Mouse (Mus musculus) neural tube, embryonic 14.5 days (tissue): ENCODE data around the gene Mbd6. TPM values are rescaled to one million over a fixed set of nuclear protein-coding genes. Genes with fewer than 3 reads are reported as not detected.

ENCODE experiments used
- ATAC-seq: fragments of 200-750 bp; cut with Nextera tagmentation; 2 replicates; pipeline ENCODE4 v1.8.0; 2017; ENCODE audit warnings: low read depth, mild to moderate bottlenecking, moderate TSS enrichment, moderate library complexity
- H3K27ac ChIP-seq: fragments of 300-500 bp; sonication (generic); 2 replicates; pipeline ENCODE4 v1.5.1; 2014; ENCODE audit warnings: low read depth, mild to moderate bottlenecking, control low read depth, low read length, moderate library complexity, mixed read lengths
- H3K27me3 ChIP-seq: fragments of 300-500 bp; sonication (generic); 2 replicates; pipeline ENCODE4 v1.6.1; 2014; ENCODE audit warnings: low read length; ENCODE audit not compliant: control insufficient read depth, insufficient read depth
- H3K36me3 ChIP-seq: fragments of 300-500 bp; sonication (generic); 2 replicates; pipeline ENCODE4 v1.6.1; 2014; ENCODE audit warnings: low read length, mixed read lengths; ENCODE audit not compliant: control insufficient read depth, insufficient read depth
- H3K4me1 ChIP-seq: fragments of 300-500 bp; sonication (generic); 2 replicates; pipeline ENCODE4 v1.6.1; 2014; ENCODE audit warnings: low read length; ENCODE audit not compliant: control insufficient read depth, insufficient read depth
- H3K4me2 ChIP-seq: fragments of 300-500 bp; sonication (generic); 2 replicates; pipeline ENCODE4 v1.6.1; 2014; ENCODE audit warnings: mild to moderate bottlenecking, low read depth, low read length, control low read depth
- H3K4me3 ChIP-seq: fragments of 300-500 bp; sonication (generic); 2 replicates; pipeline ENCODE4 v1.5.1; 2014; ENCODE audit warnings: low read depth, low read length, control low read depth, mixed read lengths
- H3K9ac ChIP-seq: fragments of 300-500 bp; sonication (generic); replicated peaks from 2 replicates; pipeline ENCODE4 v1.6.1; 2014; ENCODE audit warnings: low read depth, mild to moderate bottlenecking, control low read depth, low read length, mixed read lengths
- H3K9me3 ChIP-seq: fragments of 300-500 bp; sonication (generic); 2 replicates; pipeline ENCODE4 v1.6.1; 2016; ENCODE audit warnings: low read length; ENCODE audit not compliant: control insufficient read depth
- WGBS: fragments of 180-500 bp; shearing (Covaris S2); extraction: QIAGEN DNeasy Blood & Tissue Kit; methylation state at CpG from one replicate; pipeline ENCODE4 v1.1.7; 2014; 5-methylcytosine and 5-hydroxymethylcytosine counted together
- polyA plus RNA-seq: library from polyadenylated mRNA; unstranded; fragments of >200 nt; fragmentation: Nextera tagmentation; extraction: Ambion mirVana; gene quantifications from 2 replicates; pipeline ENCODE4 v1.2.1, GENCODE M21; 2014

Gene Mbd6
- polyA plus RNA-seq, 1 experiment from 2014 or later: 17.4 TPM

- H3K9me3 ChIP-seq: no peaks in the 10 kb centered on the region
- 69% methylated on average over 4 of the region's 4 CpGs for WGBS
- ATAC-seq: no peak
Observed at GRCm38 (mm10) chr10:127264971-127265370, 23.8 kb downstream of the Mbd6 start.

GRCm38 (mm10) chr10:127264336-127264735 is 24.5 kb downstream of the Mbd6 start:
- no peaks in the 10 kb centered on the region for H3K9me3 ChIP-seq
- peaks cover 4% of the 10 kb centered on the region; the same call in 1 of the 2 replicates for H3K36me3 ChIP-seq
- no peaks in the 10 kb centered on the region for H3K27me3 ChIP-seq
- no peak overlapping the region for H3K27ac ChIP-seq
- H3K4me1 ChIP-seq: peaks cover 46% of the 10 kb centered on the region
- H3K4me3 ChIP-seq: no peak overlapping the region
- ATAC-seq: no peak
- no peak overlapping the region for H3K9ac ChIP-seq
- no peak overlapping the region for H3K4me2 ChIP-seq
- WGBS: 75% methylated on average over 8 of the region's 8 CpGs

More at GRCm38 (mm10) chr10:127264971-127265370, 23.8 kb downstream of the Mbd6 start:
- no peak overlapping the region for H3K4me2 ChIP-seq
- H3K4me3 ChIP-seq: no peak overlapping the region
- H3K4me1 ChIP-seq: peaks cover 41% of the 10 kb centered on the region
- H3K27ac ChIP-seq: no peak overlapping the region
- H3K9ac ChIP-seq: no peak overlapping the region
- H3K36me3 ChIP-seq: peaks cover 5% of the 10 kb centered on the region; the same call in 1 of the 2 replicates
- no peaks in the 10 kb centered on the region for H3K27me3 ChIP-seq

GRCm38 (mm10) chr10:127263631-127264030 is 25.2 kb downstream of the Mbd6 start:
- no peak for ATAC-seq
- Histone ChIP-seq H3K36me3 (peaks cover 4% of the 10 kb centered on the region; the same call in 1 of the 2 replicates), H3K9ac (no peak overlapping the region; the same call in 1 of the 2 replicates), H3K4me2 (peak overlapping the region; percentile 85), H3K27ac (peak overlapping the region; percentile 39; the same call in 1 of the 2 replicates), H3K27me3 (no peaks in the 10 kb centered on the region), H3K9me3 (no peaks in the 10 kb centered on the region), H3K4me3 (no peak overlapping the region), H3K4me1 (peaks cover 48% of the 10 kb centered on the region)
- WGBS: 20% methylated on average over 3 of the region's 3 CpGs

GRCm38 (mm10) chr10:127262548-127263398 is 26.0 kb downstream of the Mbd6 start, which contains the start of gene Kif5a:
Kif5a (minus strand) TSS chr10:127263348.
- 2% methylated on average over 45 of the region's 53 CpGs for WGBS
- Histone ChIP-seq H3K27ac (peak within 1 kb of the TSS; percentile 83), H3K9me3 (no peaks in the 10 kb centered on the region), H3K27me3 (no peaks in the 10 kb centered on the region), H3K4me2 (peak within 1 kb of the TSS; percentile 85), H3K4me1 (peaks cover 45% of the 10 kb centered on the region), H3K9ac (peak within 1 kb of the TSS; percentile 69), H3K36me3 (no peaks in the 10 kb centered on the region), H3K4me3 (peak within 1 kb of the TSS; percentile 54)
- peak; percentile 47 for ATAC-seq

GRCm38 (mm10) chr10:127261706-127262547 is 26.9 kb downstream of the Mbd6 start:
- Histone ChIP-seq H3K4me2 (peak overlapping the region; percentile 85), H3K4me1 (peaks cover 36% of the 10 kb centered on the region), H3K4me3 (peak overlapping the region; percentile 54), H3K27me3 (no peaks in the 10 kb centered on the region), H3K27ac (peak overlapping the region; percentile 83), H3K36me3 (no peaks in the 10 kb centered on the region), H3K9me3 (no peaks in the 10 kb centered on the region), H3K9ac (peak overlapping the region; percentile 69)
- no peak for ATAC-seq
- 56% methylated on average over 15 of the region's 15 CpGs for WGBS

GRCm38 (mm10) chr10:127258489-127258888 is 30.3 kb downstream of the Mbd6 start:
- Histone ChIP-seq H3K9me3 (no peaks in the 10 kb centered on the region), H3K4me2 (peak overlapping the region; percentile 85; the same call in 1 of the 2 replicates), H3K27ac (no peak overlapping the region), H3K36me3 (no peaks in the 10 kb centered on the region), H3K27me3 (no peaks in the 10 kb centered on the region), H3K4me1 (peaks cover 35% of the 10 kb centered on the region), H3K9ac (no peak overlapping the region), H3K4me3 (no peak overlapping the region)
- 82% methylated on average over 8 of the region's 8 CpGs for WGBS
- no peak for ATAC-seq

- ATAC-seq: no peak
- no peak overlapping the region for H3K4me3 ChIP-seq
- no peak overlapping the region for H3K9ac ChIP-seq
- no peaks in the 10 kb centered on the region for H3K36me3 ChIP-seq
- H3K27me3 ChIP-seq: no peaks in the 10 kb centered on the region
- no peaks in the 10 kb centered on the region for H3K9me3 ChIP-seq
- 83% methylated on average over 6 of the region's 6 CpGs for WGBS
- peaks cover 35% of the 10 kb centered on the region for H3K4me1 ChIP-seq
- H3K4me2 ChIP-seq: no peak overlapping the region
- no peak overlapping the region for H3K27ac ChIP-seq
Observed at GRCm38 (mm10) chr10:127257790-127258189, 31.0 kb downstream of the Mbd6 start.

- no peaks in the 10 kb centered on the region for H3K27me3 ChIP-seq
- 22% methylated on average over 14 of the region's 14 CpGs for WGBS
Observed at GRCm38 (mm10) chr10:127255625-127256345, 33.0 kb downstream of the Mbd6 start.

More at GRCm38 (mm10) chr10:127255625-127256345, 33.0 kb downstream of the Mbd6 start:
- no peak overlapping the region for H3K27ac ChIP-seq
- no peak overlapping the region for H3K9ac ChIP-seq
- H3K36me3 ChIP-seq: no peaks in the 10 kb centered on the region
- H3K4me2 ChIP-seq: no peak overlapping the region
- H3K9me3 ChIP-seq: no peaks in the 10 kb centered on the region
- peaks cover 24% of the 10 kb centered on the region for H3K4me1 ChIP-seq
- H3K4me3 ChIP-seq: no peak overlapping the region
- no peak for ATAC-seq
